Mouse (Mus musculus): Measurements from ENCODE around the gene Dbndd1.

DNA sequence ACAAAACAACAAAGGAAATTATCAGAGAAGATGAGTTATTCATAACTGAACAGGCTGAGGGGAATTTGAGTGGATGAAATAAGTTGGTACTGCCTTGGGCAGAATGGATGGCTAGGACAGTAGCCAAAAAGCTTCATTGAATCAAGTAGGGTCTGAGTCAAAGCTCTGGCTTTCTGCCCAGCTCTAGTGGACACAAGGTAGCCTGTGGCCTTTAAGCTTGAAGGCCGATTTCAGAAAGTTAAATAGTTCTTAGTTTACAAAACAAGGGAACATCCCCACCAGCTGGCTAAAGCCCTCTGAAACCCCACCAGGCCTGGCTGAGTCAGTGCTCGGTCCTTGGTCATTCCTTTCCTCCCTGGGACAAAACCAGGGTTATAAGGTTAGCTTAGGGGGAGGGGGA lies 1.3 kb upstream of the Dbndd1 start:
- TF ChIP-seq CTCF (IDR thresholded peaks at IDR 0.05; ENCODE audit: extremely low read depth, insufficient read length, insufficient replicate concordance, low read depth, low read length) (no peak), POLR2A (IDR thresholded peaks at IDR 0.05; ENCODE audit: low read depth, low read length) (no peak)
